Mouse (Mus musculus) G1E (cell line): ENCODE measurements around the gene Gm43064. TPM values are rescaled to one million over a fixed set of nuclear protein-coding genes. Genes with fewer than 3 reads are reported as not detected.

Experiments used
- ATAC-seq: 2 replicates; pipeline ENCODE4 v1.8.0; 2016; ENCODE audit warnings: mild to moderate bottlenecking; ENCODE audit not compliant: insufficient number of reproducible peaks, poor library complexity, low FRiP score, severe bottlenecking; ENCODE audit errors: extremely low read depth
- DNase-seq: peaks from one replicate; pipeline ENCODE4 v3.0.0; 2012; ENCODE audit warnings: low spot score
- H3K27me3 ChIP-seq: 2 replicates; pipeline ENCODE4 v1.6.1; 2012; ENCODE audit warnings: mild to moderate bottlenecking, low read length, inconsistent platforms; ENCODE audit not compliant: insufficient read depth
- H3K36me3 ChIP-seq: replicated peaks from 2 replicates; pipeline ENCODE3; 2012; ENCODE audit warnings: mild to moderate bottlenecking, inconsistent platforms
- H3K4me1 ChIP-seq: 2 replicates; pipeline ENCODE4 v1.6.1; 2012; ENCODE audit warnings: low read depth, low read length, inconsistent platforms, mixed read lengths; ENCODE audit not compliant: insufficient read depth
- H3K4me3 ChIP-seq: 2 replicates; pipeline ENCODE4 v1.5.1; 2012; ENCODE audit warnings: low read depth, mild to moderate bottlenecking, inconsistent platforms, low read length, moderate library complexity, mixed read lengths
- H3K9me3 ChIP-seq: replicated peaks from 2 replicates; pipeline ENCODE4 v1.6.1; 2012; ENCODE audit warnings: inconsistent platforms
- CTCF ChIP-seq: IDR thresholded peaks from 2 replicates; pipeline ENCODE4 v1.5.1; 2012; ENCODE audit warnings: low read depth, low read length, inconsistent platforms, mixed read lengths
- GATA1 ChIP-seq: IDR thresholded peaks from 2 replicates; pipeline ENCODE4 v1.6.1; 2012; ENCODE audit warnings: borderline replicate concordance, low read length, inconsistent platforms, mixed read lengths
- GATA2 ChIP-seq: IDR thresholded peaks from 2 replicates; pipeline ENCODE4 v1.6.1; 2012; ENCODE audit warnings: low read depth, low read length, inconsistent platforms, borderline replicate concordance
- POLR2AphosphoS5 ChIP-seq: IDR thresholded peaks from 2 replicates; pipeline ENCODE4 v1.6.1; 2012; ENCODE audit warnings: low read depth, low read length, inconsistent platforms; ENCODE audit not compliant: insufficient replicate concordance
- TAL1 ChIP-seq: conservative IDR thresholded peaks from 2 replicates; pipeline ENCODE4 v1.6.1; 2012; ENCODE audit warnings: low read depth, low read length, inconsistent platforms, mixed read lengths
- polyA plus RNA-seq: library from polyadenylated mRNA; stranded (reverse); fragments of >175 nt; gene quantifications from 2 replicates; pipeline ENCODE4 v1.2.3, GENCODE M21; 2012
- total RNA-seq, 2 experiments: library from RNA; stranded (forward) in 1 of 2; stranded (reverse) in 1 of 2; fragments of 200-1000 nt in 1 of 2; fragments of >200 nt in 1 of 2; fragmentation: Nextera tagmentation in 1 of 2; gene quantifications; 2 replicates each; pipeline ENCODE4 v1.2.3; 2014 to 2017

Gm43064 gene
- total and polyA plus RNA-seq, 3 experiments, result 0.05 to 8.7 (median 0.82) TPM

GRCm38 (mm10) chr3:103868008-103868407 lies 58.6 kb downstream of the Gm43064 start:
- H3K4me1 ChIP-seq, result no peaks in the 10 kb centered on the region
- H3K36me3 ChIP-seq, result no peaks in the 10 kb centered on the region
- no peak for ATAC-seq
- H3K27me3 ChIP-seq, result peaks cover 30% of the 10 kb centered on the region
- TF ChIP-seq CTCF (no peak), GATA2 (no peak), TAL1 (no peak), GATA1 (no peak), POLR2AphosphoS5 (no peak)
- no peak overlapping the region for H3K4me3 ChIP-seq
- no peaks in the 10 kb centered on the region for H3K9me3 ChIP-seq
- no peak for DNase-seq

- DNase-seq (no peak), ATAC-seq (no peak)
- H3K4me3 ChIP-seq, result no peak overlapping the region
Observed at GRCm38 (mm10) chr3:103872663-103873098, 63.3 kb downstream of the Gm43064 start.

GRCm38 (mm10) chr3:103874329-103874728 lies 65.0 kb downstream of the Gm43064 start:
- no peak for DNase-seq
- ATAC-seq, result no peak
- H3K36me3 ChIP-seq, result no peaks in the 10 kb centered on the region

More at GRCm38 (mm10) chr3:103872663-103873098, 63.3 kb downstream of the Gm43064 start:
- no peaks in the 10 kb centered on the region for H3K9me3 ChIP-seq
- H3K36me3 ChIP-seq, result no peaks in the 10 kb centered on the region
- H3K27me3 ChIP-seq, result peaks cover 28% of the 10 kb centered on the region
- no peak for TF ChIP-seq POLR2AphosphoS5
- TF ChIP-seq GATA1, result no peak
- no peak for TF ChIP-seq TAL1
- H3K4me1 ChIP-seq, result no peaks in the 10 kb centered on the region

GRCm38 (mm10) chr3:103885946-103886345 lies 76.6 kb downstream of the Gm43064 start:
- Histone ChIP-seq H3K4me3 (no peak overlapping the region), H3K9me3 (no peaks in the 10 kb centered on the region), H3K36me3 (no peaks in the 10 kb centered on the region), H3K4me1 (0 out of 2 replicates have a peak, but pooled peaks cover 3% of the 10 kb centered on the region), H3K27me3 (peaks cover 15% of the 10 kb centered on the region; the same call in 1 of the 2 replicates)
- ATAC-seq (no peak), DNase-seq (no peak)
- TF ChIP-seq TAL1 (no peak), CTCF (no peak), GATA1 (no peak), GATA2 (no peak), POLR2AphosphoS5 (no peak)

More at GRCm38 (mm10) chr3:103874329-103874728, 65.0 kb downstream of the Gm43064 start:
- peaks cover 19% of the 10 kb centered on the region for H3K27me3 ChIP-seq
- TF ChIP-seq CTCF (no peak), GATA2 (no peak), TAL1 (no peak), POLR2AphosphoS5 (no peak)
- no peak overlapping the region for H3K4me3 ChIP-seq
- H3K4me1 ChIP-seq, result no peaks in the 10 kb centered on the region
- H3K9me3 ChIP-seq, result no peaks in the 10 kb centered on the region

- ATAC-seq (no peak), DNase-seq (peak; percentile 2)
Observed at GRCm38 (mm10) chr3:103887581-103887980, 78.2 kb downstream of the Gm43064 start.

More at GRCm38 (mm10) chr3:103887581-103887980, 78.2 kb downstream of the Gm43064 start:
- H3K4me3 ChIP-seq, result no peak overlapping the region
- H3K9me3 ChIP-seq, result no peaks in the 10 kb centered on the region
- no peak for TF ChIP-seq GATA1
- no peak for TF ChIP-seq GATA2
- TF ChIP-seq TAL1, result no peak
- TF ChIP-seq POLR2AphosphoS5, result no peak
- TF ChIP-seq CTCF, result no peak
- H3K4me1 ChIP-seq, result 0 out of 2 replicates have a peak, but pooled peaks cover 3% of the 10 kb centered on the region
- peaks cover 19% of the 10 kb centered on the region for H3K27me3 ChIP-seq
- H3K36me3 ChIP-seq, result no peaks in the 10 kb centered on the region

Other genes starting within 250 kb of the Gm43064 start
- gene Syt6, start 234.3 kb upstream of the Gm43064 start, total RNA-seq (2014; fragmentation: Nextera tagmentation), result not detected in 2 replicates
- gene Syt6, start 234.3 kb upstream of the Gm43064 start, total RNA-seq (2017), result 0.12 and 0.38 TPM in 2 replicates
- gene Syt6, start 234.3 kb upstream of the Gm43064 start, polyA plus RNA-seq, result not detected in 2 replicates
- gene Atg4a-ps, start 163.5 kb upstream of the Gm43064 start, total RNA-seq (2014; fragmentation: Nextera tagmentation), result 1.3 TPM in 1 of 2 replicates, not detected in the other
- 1.1 and 1.2 TPM in 2 replicates for gene Atg4a-ps, start 163.5 kb upstream of the Gm43064 start, total RNA-seq (2017)
- gene Atg4a-ps, start 163.5 kb upstream of the Gm43064 start, polyA plus RNA-seq, result not detected in 2 replicates
- gene Olfml3, start 71.6 kb upstream of the Gm43064 start, total RNA-seq (2014; fragmentation: Nextera tagmentation), result 0.75 TPM in 1 of 2 replicates, not detected in the other
- gene Olfml3, start 71.6 kb upstream of the Gm43064 start, total RNA-seq (2017), result 0.46 and 0.60 TPM in 2 replicates
- not detected in 2 replicates for gene Olfml3, start 71.6 kb upstream of the Gm43064 start, polyA plus RNA-seq
- gene Gm10964, start 70.2 kb upstream of the Gm43064 start, total RNA-seq (2014; fragmentation: Nextera tagmentation), result not detected in 2 replicates
- not detected in 2 replicates for gene Gm10964, start 70.2 kb upstream of the Gm43064 start, total RNA-seq (2017)
- not detected in 2 replicates for gene Gm10964, start 70.2 kb upstream of the Gm43064 start, polyA plus RNA-seq
- gene Hipk1, start 18.0 kb upstream of the Gm43064 start, total RNA-seq (2014; fragmentation: Nextera tagmentation), result 188 and 208 TPM in 2 replicates
- 47.7 and 57.5 TPM in 2 replicates for gene Hipk1, start 18.0 kb upstream of the Gm43064 start, total RNA-seq (2017)
- gene Hipk1, start 18.0 kb upstream of the Gm43064 start, polyA plus RNA-seq, result 39.1 and 42.6 TPM in 2 replicates
- 21.8 and 28.6 TPM in 2 replicates for gene Dclre1b, start 129 bp upstream of the Gm43064 start, total RNA-seq (2014; fragmentation: Nextera tagmentation)
- gene Dclre1b, start 129 bp upstream of the Gm43064 start, total RNA-seq (2017), result 8.0 and 8.6 TPM in 2 replicates
- 2.6 and 5.7 TPM in 2 replicates for gene Dclre1b, start 129 bp upstream of the Gm43064 start, polyA plus RNA-seq
- 13.5 and 30.8 TPM in 2 replicates for gene Ap4b1, start 53 bp upstream of the Gm43064 start, total RNA-seq (2014; fragmentation: Nextera tagmentation)
- gene Ap4b1, start 53 bp upstream of the Gm43064 start, total RNA-seq (2017), result 24.1 and 24.4 TPM in 2 replicates
- gene Ap4b1, start 53 bp upstream of the Gm43064 start, polyA plus RNA-seq, result 2.5 and 3.4 TPM in 2 replicates
- not detected in 2 replicates for gene Bcl2l15, start 23.0 kb downstream of the Gm43064 start, total RNA-seq (2014; fragmentation: Nextera tagmentation)
- 0.58 and 1.1 TPM in 2 replicates for gene Bcl2l15, start 23.0 kb downstream of the Gm43064 start, total RNA-seq (2017)
- not detected in 2 replicates for gene Bcl2l15, start 23.0 kb downstream of the Gm43064 start, polyA plus RNA-seq
- not detected in 2 replicates for gene Ptpn22, start 50.2 kb downstream of the Gm43064 start, total RNA-seq (2014; fragmentation: Nextera tagmentation)
- gene Ptpn22, start 50.2 kb downstream of the Gm43064 start, total RNA-seq (2017), result 0.16 TPM in 1 of 2 replicates, not detected in the other
- 0.13 TPM in 1 of 2 replicates, not detected in the other for gene Ptpn22, start 50.2 kb downstream of the Gm43064 start, polyA plus RNA-seq
- gene Rsbn1, start 104.5 kb downstream of the Gm43064 start, total RNA-seq (2014; fragmentation: Nextera tagmentation), result 38.9 and 39.6 TPM in 2 replicates
- gene Rsbn1, start 104.5 kb downstream of the Gm43064 start, total RNA-seq (2017), result 29.4 and 34.7 TPM in 2 replicates
- gene Rsbn1, start 104.5 kb downstream of the Gm43064 start, polyA plus RNA-seq, result 13.3 and 16.5 TPM in 2 replicates
- gene Phtf1, start 158.5 kb downstream of the Gm43064 start, total RNA-seq (2014; fragmentation: Nextera tagmentation), result 14.4 and 17.2 TPM in 2 replicates
- gene Phtf1, start 158.5 kb downstream of the Gm43064 start, total RNA-seq (2017), result 34.8 and 36.1 TPM in 2 replicates
- 13.3 and 19.5 TPM in 2 replicates for gene Phtf1, start 158.5 kb downstream of the Gm43064 start, polyA plus RNA-seq